Mouse (Mus musculus): ENCODE data around the gene Lpp.

Gene Lpp

DNA sequence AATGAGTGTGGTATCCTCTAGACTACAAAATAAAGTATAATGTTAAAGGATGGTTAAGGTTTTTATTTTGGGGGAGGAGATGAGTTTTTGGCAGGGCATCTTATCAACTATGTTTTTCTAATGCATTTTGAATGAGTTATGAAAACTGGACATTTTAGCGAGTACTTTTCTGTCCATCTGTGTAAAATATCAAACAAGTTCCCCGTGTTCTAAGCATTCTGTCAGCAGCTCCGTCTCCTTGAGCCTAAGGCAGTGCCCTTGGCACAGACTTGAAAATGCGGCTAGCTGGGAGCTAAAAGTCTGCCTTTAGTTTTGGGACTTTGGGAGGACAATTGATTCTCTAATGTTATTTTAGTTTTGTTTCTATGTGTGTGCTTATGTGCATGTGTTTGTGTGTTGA, 165.2 kb downstream of the Lpp start:
- WGBS: 92% methylated on average over 4 of the region's 4 CpGs

- 89% methylated on average over 4 of the region's 4 CpGs for WGBS
Measured at GRCm38 (mm10) chr16:24559811-24560210, 166.5 kb downstream of the Lpp start.

DNA sequence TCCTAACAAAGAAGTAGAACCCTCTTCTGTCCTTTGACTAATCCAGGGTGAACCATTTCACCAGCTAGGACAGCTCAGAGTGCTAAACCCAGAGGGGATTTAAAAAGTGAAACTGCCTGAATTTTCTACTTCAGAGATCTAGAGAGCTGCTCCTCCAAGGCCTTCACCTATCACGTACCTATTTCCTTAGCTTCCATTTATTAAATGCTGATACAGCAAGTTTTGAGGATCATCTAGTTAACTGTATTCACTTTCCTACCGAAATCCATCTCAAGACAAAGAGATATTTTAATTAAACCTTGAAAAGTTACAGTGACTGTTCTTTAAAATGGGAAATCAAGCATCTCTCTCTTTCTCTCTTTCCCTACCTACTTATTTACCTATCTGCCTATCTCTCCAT, 167.7 kb downstream of the Lpp start:
- 97% methylated on average over 2 of the region's 2 CpGs for WGBS

DNA sequence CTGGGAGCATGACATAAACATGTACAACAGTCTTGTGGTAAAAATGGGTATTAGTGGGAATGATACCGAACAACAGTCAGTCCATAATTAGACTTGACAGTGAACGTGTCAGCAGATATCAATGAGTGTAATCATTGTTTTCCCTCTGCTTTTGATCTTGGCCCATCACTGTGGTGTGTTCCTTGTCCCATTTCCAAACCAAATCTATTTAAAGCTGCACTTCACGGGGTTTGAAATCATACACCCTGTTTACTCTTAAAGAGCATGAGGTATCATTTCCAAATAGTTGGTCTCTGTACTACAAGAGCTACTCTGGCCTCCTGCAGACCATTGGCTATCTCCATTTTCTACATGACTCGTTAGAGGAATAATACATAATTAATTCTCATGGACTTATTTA, 168.3 kb downstream of the Lpp start:
- 71% methylated on average over 4 of the region's 4 CpGs for WGBS

DNA sequence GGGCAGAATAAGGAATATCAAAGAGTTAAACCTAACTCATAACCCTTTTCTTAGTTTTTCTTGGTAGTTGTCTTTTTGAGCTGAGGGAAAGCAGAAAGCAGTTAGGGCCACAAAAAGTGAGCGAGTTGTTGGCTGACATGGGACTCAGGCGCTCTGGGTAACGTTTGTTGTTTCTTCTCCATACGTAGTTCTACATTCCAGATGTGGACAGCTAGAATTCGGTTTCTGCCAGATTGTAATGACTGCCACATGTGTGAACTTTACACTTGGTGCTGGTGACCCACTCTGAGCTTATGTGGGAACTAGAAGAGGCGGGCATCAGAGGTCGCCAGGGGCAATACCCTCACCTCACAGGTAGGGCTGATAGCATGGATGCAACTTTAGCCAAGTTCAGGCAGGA, 172.0 kb downstream of the Lpp start:
- WGBS: 93% methylated on average over 7 of the region's 7 CpGs

DNA sequence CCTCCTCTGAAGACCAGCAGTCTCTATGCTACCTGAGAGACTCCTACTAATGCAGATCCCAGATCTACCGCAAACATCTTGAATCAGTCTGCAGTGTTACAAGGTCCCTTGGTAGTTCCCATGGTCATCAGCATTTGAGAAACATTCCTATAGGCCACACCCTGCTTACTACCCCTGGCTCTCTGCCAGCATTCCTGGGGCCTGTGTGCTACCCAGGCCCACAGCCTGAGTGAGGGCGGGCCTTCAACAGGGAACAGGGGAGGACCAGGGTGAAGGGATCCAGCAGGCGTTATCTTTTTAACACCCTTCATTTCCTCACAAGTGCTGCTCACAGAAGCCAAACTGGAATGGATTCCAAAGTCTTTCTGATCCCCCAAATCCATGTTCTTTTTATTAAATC, 173.0 kb downstream of the Lpp start:
- 95% methylated on average over 3 of the region's 3 CpGs for WGBS

DNA sequence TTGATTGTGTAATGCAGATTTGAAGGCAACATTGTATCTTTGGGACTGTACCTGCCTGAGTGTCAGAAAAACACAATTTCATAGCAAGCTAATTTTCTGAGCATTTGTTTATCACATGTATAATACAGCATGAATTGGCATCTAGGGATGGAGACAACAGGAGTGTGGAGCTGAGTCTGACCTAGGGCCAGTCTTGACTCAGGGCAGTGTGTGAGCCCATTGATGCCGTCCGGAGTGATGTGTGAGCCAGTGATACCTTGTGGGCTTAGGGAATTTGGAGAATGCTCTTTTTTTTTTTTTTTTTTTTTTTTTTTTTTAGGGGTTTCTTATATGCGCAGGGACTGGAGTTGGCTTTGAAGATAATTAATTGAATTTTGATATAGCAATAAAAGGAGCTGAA, 174.3 kb downstream of the Lpp start:
- WGBS: 93% methylated on average over 3 of the region's 3 CpGs

GRCm38 (mm10) chr16:24568061-24568460, 174.8 kb downstream of the Lpp start:
- WGBS: 88% methylated on average over 3 of the region's 3 CpGs

- 47% methylated on average over 5 of the region's 5 CpGs for WGBS
Measured at GRCm38 (mm10) chr16:24569681-24570080, 176.4 kb downstream of the Lpp start.

DNA sequence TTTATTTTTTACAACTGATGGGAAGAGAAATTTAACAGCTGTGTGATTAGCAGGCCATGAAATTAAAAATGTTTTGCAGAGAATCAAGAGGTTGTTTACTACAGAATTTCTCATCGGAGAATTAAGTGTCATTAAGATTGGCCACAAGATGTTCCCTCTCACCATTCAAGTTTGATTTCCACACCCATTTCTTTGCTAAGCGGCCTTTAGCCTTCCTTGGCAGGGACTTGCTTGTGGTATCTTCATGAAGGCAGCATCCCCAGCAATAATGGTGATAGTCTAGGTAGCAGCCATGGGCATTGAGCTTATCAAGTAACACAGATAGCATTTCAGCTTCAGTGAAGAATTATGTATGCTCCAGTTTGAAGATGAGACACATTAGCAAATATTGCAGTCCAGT, 183.7 kb downstream of the Lpp start:
- 97% methylated on average over 2 of the region's 2 CpGs for WGBS

GRCm38 (mm10) chr16:24577798-24578197, 184.5 kb downstream of the Lpp start:
- WGBS: 88% methylated on average over 2 of the region's 2 CpGs

GRCm38 (mm10) chr16:24582847-24583246, 189.5 kb downstream of the Lpp start:
- 91% methylated on average over 2 of the region's 2 CpGs for WGBS

- 80% methylated on average over 4 of the region's 4 CpGs for WGBS
Measured at GRCm38 (mm10) chr16:24593535-24593934, 200.2 kb downstream of the Lpp start.

DNA sequence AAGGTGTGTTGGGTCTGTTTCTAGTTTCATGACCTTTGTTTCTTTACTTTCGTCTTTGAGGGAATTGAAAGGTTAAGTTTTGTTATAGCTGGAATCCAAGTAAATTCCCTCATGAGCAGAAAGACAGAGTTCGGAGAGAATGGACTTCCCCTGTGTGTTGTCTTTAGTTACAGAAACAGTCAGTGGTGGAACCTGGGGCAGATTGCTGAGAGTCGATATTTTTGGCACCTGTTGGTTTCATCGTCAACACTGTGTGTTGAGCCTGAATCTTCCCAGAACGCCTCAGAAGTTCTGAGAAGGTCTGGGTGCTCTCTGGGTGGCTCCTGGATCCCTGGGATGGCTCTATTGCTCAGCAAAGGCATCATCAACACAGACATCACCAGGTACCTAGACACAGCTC, 201.2 kb downstream of the Lpp start:
- 87% methylated on average over 5 of the region's 5 CpGs for WGBS

GRCm38 (mm10) chr16:24598567-24598966, 205.3 kb downstream of the Lpp start:
- 87% methylated on average over 7 of the region's 7 CpGs for WGBS

- WGBS: 71% methylated on average over 7 of the region's 7 CpGs
Measured at GRCm38 (mm10) chr16:24599766-24600165, 206.5 kb downstream of the Lpp start.

DNA sequence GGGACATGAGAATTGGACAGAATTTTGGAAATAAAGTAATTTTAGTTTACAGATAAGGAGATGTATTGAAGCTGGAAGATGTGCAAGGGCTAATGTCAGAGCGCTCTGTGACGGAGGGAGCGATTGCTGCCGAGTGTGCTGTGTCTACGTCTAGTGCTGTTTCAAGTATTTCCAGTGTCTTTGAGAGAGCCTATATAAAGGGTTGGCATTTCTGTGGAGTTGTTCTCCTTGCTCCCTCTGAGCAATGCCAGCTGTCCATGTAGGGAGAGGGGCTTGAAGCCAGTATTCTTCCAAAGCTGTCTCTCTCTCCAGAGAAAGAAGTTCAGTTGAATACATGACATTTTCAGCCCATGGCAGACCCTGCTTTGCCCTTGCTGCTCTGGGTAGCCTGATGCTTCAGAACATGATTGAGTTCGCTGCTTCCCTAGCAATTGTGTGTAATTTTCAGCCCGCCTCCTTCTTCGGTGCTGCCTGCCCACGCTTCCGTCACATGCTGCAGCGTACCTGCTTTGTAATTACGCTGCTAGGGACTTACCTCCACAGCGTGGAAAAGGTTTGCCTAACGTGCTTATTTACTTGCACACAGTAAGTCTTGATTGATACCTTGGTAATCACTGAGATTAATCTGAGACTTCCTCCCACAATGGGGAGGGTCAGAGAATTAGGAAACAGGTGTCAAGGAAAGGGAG, 207.1 kb downstream of the Lpp start:
- 68% methylated on average over 14 of the region's 14 CpGs for WGBS

GRCm38 (mm10) chr16:24603342-24603741, 210.0 kb downstream of the Lpp start:
- WGBS: 86% methylated on average over 4 of the region's 4 CpGs

DNA sequence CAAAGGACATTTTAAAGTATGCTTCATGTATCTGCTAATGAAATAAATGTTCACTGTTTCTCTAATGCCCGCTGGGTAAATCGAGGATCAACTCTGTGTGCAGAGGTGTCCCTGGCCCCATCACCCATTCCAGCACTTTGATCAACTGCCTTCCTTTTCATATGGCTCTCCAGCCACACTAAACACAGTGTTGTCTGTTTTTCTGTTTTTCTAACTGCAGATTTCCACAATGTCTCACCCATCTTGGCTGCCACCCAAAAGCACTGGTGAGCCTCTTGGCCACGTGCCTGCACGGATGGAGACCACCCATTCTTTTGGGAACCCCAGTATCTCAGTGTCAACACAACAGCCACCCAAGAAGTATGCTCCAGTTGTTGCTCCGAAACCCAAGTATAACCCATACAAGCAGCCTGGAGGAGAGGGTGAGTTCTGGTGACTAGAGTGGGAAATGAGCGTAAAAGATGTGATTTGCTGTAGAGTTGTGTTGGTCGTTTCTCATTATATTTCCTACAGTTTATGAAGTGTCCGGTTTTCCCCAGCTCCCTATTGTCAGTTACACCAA, 214.7 kb downstream of the Lpp start:
- 66% methylated on average over 8 of the region's 8 CpGs for WGBS

- 71% methylated on average over 6 of the region's 6 CpGs for WGBS
Measured at GRCm38 (mm10) chr16:24619458-24619857, 226.2 kb downstream of the Lpp start.

DNA sequence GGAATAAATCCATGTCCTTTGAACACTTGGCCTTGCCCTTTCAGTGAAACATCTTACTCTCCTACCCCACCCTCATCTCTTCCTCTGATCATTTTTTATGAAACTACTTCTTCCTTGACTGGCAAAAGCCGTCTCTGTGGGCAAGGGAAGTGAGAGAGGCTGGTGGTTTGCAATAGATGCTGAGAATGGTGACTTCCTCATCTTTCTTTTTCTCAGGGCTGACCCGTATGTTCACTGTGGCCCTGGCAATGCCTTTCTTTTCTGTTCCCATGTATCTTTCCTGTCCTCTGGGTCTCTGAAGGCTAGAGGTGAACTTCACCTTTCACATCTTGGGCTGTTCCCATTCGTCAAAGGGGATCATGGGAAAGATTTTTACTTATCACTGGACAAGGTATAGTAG, 226.7 kb downstream of the Lpp start:
- 89% methylated on average over 3 of the region's 3 CpGs for WGBS

GRCm38 (mm10) chr16:24622226-24623194, 229.2 kb downstream of the Lpp start:
- WGBS: 76% methylated on average over 3 of the region's 3 CpGs

- 40% methylated on average over 5 of the region's 5 CpGs for WGBS
Measured at GRCm38 (mm10) chr16:24624335-24624734, 231.0 kb downstream of the Lpp start.
